Mouse (Mus musculus) frontal cortex, postnatal 36 days (tissue): ENCODE results near the gene Tmem189.
"Not testable (repeated sequence)": the region's sequence is repeated elsewhere in the genome, so short reads cannot be mapped to it uniquely, and the experiment has no call there.

ENCODE experiments used
- DNase-seq, 2 experiments: peaks; one replicate each; pipeline ENCODE4 v3.0.0; 2022; ENCODE audit warnings: low spot score in 2 of 2

Tmem189 gene

DNA sequence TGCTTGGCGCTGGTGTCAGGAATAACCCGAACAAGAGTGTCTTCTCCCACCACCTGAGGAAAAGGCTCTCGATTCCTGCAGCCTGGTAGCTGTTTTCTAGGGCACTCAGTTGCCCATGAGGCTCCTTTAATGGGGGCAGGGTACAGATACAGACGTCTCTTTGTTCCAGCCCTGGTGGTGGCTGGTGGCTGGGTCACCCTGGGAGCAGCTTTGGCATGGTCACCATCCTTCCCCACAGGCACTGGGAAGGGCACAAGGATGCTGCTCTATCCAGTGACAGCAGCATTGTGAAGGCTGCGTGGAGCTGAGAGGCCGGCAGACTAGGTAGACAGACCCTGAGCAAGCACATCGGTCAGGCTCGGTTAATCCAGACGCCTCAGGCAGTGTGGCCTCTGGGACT lies 38.0 kb downstream of the Tmem189 start:
- no peak for DNase-seq

DNA sequence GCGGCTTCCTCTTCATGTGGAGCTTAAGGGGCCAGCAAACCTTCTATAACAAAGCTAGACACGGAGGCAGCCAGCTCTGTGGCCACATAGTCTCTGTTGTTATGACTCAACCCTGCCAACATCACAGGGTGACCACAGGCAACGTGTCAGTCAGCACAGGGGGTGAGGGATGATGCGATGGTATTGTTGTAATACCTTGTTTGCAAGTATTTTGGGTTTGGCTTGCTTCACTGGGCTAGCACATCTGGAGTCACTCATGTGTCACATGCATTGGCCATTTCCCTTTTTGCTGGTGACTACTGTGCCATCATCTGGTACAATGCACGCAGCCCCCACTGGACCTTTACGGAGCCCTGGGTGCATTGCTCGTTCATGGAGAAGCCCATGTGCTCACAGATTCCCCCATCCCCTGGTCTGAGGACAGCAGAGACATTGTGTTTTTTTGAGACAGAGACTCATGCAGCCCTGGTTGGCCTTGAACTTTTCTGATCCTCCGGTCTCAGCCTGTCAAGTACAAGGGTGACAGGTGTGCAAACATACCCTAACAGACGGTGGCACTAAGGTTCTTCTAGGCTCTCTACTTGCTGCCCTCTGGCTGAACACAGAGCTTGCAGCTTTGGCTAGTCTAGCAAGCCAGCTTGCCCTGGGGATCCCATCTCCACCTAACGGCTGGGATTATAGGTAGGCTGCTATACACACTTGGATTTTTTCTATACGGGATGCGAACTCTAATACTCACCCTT lies 40.2 kb downstream of the Tmem189 start:
- no peak for DNase-seq

- DNase-seq = no peak
Observed at GRCm38 (mm10) chr2:167646411-167646810, 43.2 kb downstream of the Tmem189 start.

GRCm38 (mm10) chr2:167643356-167644052 lies 46.1 kb downstream of the Tmem189 start:
- DNase-seq = not testable (repeated sequence)

GRCm38 (mm10) chr2:167642164-167642563 lies 47.5 kb downstream of the Tmem189 start:
- DNase-seq = no peak

- DNase-seq = no peak
Observed at GRCm38 (mm10) chr2:167641337-167641736, 48.3 kb downstream of the Tmem189 start.

GRCm38 (mm10) chr2:167640279-167640678 lies 49.3 kb downstream of the Tmem189 start:
- no peak for DNase-seq

- DNase-seq = no peak
Observed at GRCm38 (mm10) chr2:167634865-167635512, 54.6 kb downstream of the Tmem189 start.

GRCm38 (mm10) chr2:167634338-167634770 lies 55.3 kb downstream of the Tmem189 start:
- DNase-seq = peak; percentile 94 to 98

- no peak for DNase-seq
Observed at GRCm38 (mm10) chr2:167633537-167633872, 56.1 kb downstream of the Tmem189 start.

GRCm38 (mm10) chr2:167632731-167633536 lies 56.7 kb downstream of the Tmem189 start:
- no peak for DNase-seq

DNA sequence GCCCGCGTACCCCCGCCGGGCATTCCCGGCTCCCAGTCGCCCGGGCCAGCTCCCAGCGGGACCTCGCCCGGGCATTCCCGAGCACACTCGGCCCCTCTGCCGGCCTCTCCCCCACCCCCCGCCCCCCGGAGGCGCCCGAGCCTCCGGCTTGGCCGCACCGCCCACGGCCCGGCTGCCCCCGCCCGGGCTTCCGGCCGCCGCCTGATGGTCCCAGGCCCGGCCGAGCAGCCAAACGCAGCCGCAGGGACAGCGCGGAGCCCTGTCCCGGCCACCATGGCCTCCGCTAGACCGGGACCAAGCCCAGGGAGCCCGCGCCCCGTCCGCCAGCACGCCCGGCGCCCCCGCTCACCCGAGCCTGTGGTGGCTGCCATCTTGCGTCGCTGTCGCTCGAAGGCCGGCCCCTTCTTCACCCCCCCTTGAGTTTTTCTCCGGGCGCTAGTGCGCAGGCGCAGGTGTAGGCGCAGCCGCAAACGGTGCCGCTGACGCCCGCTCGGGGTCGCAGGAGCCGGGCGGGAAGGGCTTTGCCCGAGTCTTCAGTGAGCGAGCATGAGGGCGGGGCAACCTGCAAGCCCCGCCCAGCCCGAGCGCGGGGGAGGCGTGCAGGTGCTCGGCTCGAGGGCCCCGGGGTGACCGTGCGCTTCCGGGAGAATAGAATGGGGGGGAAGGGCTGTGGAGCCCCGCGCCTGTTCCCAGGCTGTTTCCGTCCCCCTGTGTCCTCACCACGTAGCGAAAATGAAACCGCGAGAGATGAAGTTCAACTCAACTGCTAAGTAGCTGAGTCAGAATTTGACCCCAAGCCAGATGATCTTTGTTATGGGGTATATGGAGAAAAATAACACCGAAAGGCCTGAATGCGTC lies 57.8 kb downstream of the Tmem189 start, which contains the start of gene Ube2v1:
Ube2v1 (minus strand) TSS at position 505 of the 858 bp plus-strand sequence.
- peak; percentile 97 for DNase-seq

- DNase-seq = peak; percentile 33 to 35
Observed at GRCm38 (mm10) chr2:167631181-167631590, 58.4 kb downstream of the Tmem189 start.

- no peak for DNase-seq
Observed at GRCm38 (mm10) chr2:167630421-167630820, 59.2 kb downstream of the Tmem189 start.

- no peak for DNase-seq
Observed at GRCm38 (mm10) chr2:167629665-167630209, 59.9 kb downstream of the Tmem189 start.

DNA sequence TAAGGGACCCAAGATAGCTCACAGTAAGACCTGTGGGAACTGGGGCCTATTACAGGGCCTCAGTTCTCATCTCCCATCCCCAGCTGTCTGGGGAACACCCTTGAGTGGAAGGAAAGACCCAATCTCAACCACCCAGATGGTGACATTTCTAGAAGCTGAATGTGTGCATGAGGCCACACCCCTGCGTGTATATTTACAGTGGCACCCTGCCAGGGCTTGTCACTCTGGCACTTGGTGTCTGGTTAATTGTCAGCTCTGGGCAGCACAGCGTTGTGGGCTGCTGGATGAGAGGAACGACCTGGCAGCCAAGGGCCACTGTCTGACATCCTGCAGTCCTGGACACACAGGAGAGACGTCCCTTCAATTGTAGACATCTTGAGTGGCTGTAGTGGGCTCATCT lies 60.8 kb downstream of the Tmem189 start:
- DNase-seq = no peak

GRCm38 (mm10) chr2:167627019-167627418 lies 62.6 kb downstream of the Tmem189 start:
- DNase-seq = no peak

DNA sequence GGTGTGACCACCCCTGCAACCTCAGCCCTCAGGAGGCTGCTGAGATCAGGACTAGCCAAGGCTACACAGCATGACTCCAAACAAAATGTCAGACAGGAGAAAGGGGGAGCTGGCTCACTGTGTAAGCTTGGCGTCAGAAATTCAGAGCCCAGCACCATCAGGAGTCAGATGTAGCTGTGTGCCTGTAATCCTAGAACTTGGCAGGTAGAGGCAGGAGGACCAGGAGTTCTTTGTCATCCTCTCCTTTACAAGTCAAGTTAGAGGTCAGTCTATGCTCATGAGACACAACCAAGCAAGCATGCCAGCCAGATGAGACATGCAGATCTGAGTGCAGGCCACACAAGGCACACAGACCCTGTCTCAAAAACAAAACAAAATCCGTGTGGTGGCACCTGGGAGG lies 64.0 kb downstream of the Tmem189 start:
- DNase-seq = no peak

- no peak for DNase-seq
Observed at GRCm38 (mm10) chr2:167624368-167625075, 65.1 kb downstream of the Tmem189 start.

DNA sequence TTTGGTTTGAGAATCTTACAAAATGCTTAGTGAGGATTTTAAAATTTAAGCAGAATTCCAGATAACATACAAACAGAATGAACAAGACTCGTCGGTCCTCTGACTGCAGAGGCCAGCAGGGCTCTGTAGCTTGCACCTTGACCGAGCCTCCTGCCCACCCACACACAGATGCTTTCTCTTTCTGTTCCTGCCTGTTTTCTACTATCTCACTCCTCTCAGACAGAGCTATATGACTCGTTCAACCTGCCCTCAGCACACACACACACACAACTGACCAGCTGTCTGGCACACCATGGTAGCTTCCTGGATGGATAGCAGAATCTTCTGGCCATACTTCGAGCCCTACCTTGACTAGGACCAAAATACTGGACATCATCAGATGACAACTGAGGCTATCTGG lies 66.7 kb downstream of the Tmem189 start:
- DNase-seq = no peak
